Mouse (Mus musculus): Measurements from ENCODE around the gene Mtmr12. TPM values are rescaled to one million over a fixed set of nuclear protein-coding genes. Genes with fewer than 3 reads are reported as not detected.

Gene Mtmr12
- polyA plus RNA-seq, 1 experiment from 2014 or later, result 15.0 TPM

DNA sequence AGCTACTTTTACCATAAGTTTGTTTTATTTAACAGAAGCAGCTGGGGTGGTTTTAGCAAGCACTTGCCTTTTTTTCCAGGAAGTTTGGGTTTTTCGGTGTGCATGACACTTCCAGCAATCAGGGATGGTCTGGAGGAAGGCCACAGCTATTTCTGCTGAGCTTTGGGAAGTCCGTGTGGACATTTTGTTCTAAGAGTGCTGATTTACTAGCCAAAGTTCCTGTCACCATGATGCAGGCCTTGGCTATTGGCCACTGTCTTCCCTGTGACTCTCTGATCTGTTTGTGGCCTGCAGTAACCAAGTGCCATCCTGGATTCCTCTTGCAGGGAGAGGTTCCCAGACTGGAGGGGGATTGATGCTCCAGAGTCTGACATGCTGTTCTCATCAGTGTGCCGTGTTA, 39.0 kb downstream of the Mtmr12 start:
- H3K4me3 ChIP-seq, result no peak overlapping the region
- peaks cover 38% of the 10 kb centered on the region for H3K36me3 ChIP-seq
- H3K27ac ChIP-seq, result no peak overlapping the region

DNA sequence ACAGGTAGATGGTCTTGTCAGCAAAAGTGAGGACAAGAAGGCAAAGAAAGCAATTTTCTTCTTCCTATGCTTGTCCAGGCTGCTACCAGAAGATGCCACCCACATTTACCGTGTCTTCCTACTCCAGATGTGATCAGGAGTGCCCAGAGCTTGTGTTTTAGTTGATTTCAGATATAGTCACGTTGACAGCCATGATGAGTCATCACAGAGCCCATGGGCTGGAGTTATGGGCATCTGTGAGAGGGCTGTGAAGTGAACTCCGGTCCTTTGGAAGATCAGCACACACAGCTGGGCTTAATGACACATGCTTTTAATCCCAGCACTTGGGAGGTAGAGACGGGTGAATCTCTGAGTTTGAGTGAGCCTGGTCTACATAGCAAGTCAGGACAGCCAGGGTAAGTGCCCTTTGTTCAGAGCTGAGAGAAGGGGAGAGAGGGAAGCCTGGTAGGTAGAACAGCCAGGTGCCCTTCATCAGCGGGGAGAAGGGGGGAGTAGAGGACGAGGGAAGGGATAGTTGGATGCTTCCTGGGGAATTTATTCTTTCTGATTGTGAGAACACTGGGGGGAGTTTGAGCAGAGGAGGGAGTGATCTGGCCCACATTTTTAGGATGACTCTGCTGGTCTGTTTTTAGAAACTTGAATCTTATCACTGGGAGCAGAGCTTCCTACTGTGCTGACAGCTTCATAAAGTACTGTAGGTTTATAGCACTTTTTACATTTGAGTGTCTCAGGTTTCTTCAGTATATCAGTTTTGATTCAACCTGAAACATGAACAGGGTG, 40.9 kb downstream of the Mtmr12 start:
- Histone ChIP-seq H3K36me3 (peaks cover 30% of the 10 kb centered on the region), H3K27me3 (no peaks in the 10 kb centered on the region), H3K9me3 (no peaks in the 10 kb centered on the region), H3K4me1 (no peaks in the 10 kb centered on the region), H3K27ac (no peak overlapping the region), H3K4me3 (no peak overlapping the region), H3K9ac (no peak overlapping the region), H3K4me2 (no peak overlapping the region)
- no peak for ATAC-seq (ENCODE audit: insufficient number of reproducible peaks, low FRiP score, low TSS enrichment, low read depth)
- WGBS, result 64% methylated on average over 6 of the region's 6 CpGs

More for the DNA sequence above, 39.0 kb downstream of the Mtmr12 start:
- 67% methylated on average over 3 of the region's 3 CpGs for WGBS
- Histone ChIP-seq H3K4me2 (no peak overlapping the region), H3K27me3 (no peaks in the 10 kb centered on the region), H3K9me3 (no peaks in the 10 kb centered on the region), H3K4me1 (no peaks in the 10 kb centered on the region), H3K9ac (no peak overlapping the region)
- no peak for ATAC-seq (ENCODE audit: insufficient number of reproducible peaks, low FRiP score, low TSS enrichment, low read depth)

DNA sequence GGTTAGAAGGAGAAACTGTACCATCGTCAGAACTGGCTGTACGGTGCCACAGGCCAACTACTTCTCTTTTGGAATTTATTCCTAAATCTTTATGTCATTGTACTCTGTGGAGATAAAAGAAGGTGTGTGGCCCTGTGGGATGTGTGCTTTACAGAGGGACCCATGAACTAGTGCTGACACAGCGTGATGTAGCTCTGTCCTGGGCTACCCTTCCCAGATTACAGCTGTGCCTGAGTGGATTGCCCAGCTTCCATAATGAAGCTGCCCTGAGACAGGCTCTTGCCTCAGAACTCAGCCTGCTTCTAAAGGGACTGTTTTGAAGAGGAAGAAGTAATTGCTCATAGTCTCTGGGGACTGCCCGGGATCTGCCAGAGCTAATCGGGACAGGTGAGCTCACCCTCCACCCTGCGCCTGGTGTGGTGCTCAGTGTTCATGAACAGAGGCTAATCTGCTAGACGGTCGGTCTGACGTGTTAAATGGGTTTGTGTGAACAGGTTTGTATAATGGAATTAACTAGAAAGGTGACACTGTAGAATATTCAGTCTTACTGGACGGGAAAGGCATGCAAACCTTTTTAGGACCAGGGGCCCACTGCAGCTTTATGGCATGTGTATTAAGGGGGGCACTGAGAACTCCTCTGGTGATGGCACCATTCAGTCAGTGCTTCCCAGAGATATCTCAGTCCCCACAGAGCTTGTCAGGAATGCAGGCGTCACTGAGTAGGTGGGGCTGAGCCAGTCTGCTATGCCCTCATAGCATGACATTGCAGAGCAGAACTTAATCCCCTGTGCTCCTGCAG, 41.7 kb downstream of the Mtmr12 start:
- no peak overlapping the region for H3K9ac ChIP-seq
- no peak for ATAC-seq (ENCODE audit: insufficient number of reproducible peaks, low FRiP score, low TSS enrichment, low read depth)

DNA sequence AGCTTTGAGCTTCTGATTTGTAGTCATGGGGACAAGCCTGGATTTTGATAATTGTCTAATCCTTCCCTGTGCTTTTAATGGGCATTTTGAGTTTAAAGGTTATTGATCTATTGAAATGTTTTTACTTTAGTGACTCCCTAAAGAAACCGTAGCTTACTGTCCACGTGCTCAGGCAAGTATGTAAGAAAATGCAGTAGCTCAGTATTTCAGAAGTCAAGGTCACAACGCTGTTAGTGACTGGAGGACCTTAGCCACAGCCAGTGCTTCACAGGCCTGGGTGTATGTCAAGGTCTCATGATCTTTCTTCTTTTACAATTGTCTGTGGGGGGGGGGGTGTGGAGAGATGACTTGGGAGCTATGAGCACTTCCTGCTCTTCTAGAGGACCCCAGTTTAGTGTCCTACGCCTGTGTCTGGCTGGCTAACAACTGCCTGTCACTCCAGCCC, 42.4 kb downstream of the Mtmr12 start:
- Histone ChIP-seq H3K9me3 (no peaks in the 10 kb centered on the region), H3K36me3 (peaks cover 40% of the 10 kb centered on the region)
- 84% methylated on average over 4 of the region's 4 CpGs for WGBS

More for the DNA sequence above, 41.7 kb downstream of the Mtmr12 start:
- H3K4me2 ChIP-seq, result no peak overlapping the region
- no peaks in the 10 kb centered on the region for H3K4me1 ChIP-seq
- 68% methylated on average over 11 of the region's 11 CpGs for WGBS
- peaks cover 36% of the 10 kb centered on the region for H3K36me3 ChIP-seq
- no peaks in the 10 kb centered on the region for H3K27me3 ChIP-seq
- H3K9me3 ChIP-seq, result no peaks in the 10 kb centered on the region
- no peak overlapping the region for H3K4me3 ChIP-seq
- no peak overlapping the region for H3K27ac ChIP-seq

DNA sequence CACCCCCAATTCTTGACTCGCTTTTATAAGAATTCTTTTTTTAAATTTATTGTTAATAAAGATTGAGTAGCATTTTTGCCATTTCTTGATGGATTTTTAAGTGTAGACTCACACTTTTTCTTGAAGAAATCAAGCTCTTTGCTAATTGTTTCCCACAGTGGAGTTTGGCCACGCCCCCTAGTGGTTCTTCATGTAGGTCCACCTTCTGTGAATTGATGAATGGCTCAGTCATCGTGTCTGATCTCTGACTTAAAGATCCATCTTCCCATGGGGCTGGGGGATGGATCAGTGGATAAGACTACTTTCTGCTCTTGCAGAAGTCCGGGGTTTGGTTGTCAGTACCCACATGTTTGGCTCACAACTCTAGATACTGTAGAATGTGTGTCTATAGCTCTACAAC, 43.5 kb downstream of the Mtmr12 start:
- no peak for ATAC-seq (ENCODE audit: insufficient number of reproducible peaks, low FRiP score, low TSS enrichment, low read depth)
- 65% methylated on average over 4 of the region's 4 CpGs for WGBS
- Histone ChIP-seq H3K4me1 (no peaks in the 10 kb centered on the region), H3K36me3 (peaks cover 41% of the 10 kb centered on the region), H3K27me3 (no peaks in the 10 kb centered on the region), H3K27ac (no peak overlapping the region), H3K4me3 (no peak overlapping the region), H3K4me2 (no peak overlapping the region), H3K9me3 (no peaks in the 10 kb centered on the region), H3K9ac (no peak overlapping the region)

More for the DNA sequence above, 42.4 kb downstream of the Mtmr12 start:
- no peak overlapping the region for H3K4me2 ChIP-seq
- no peaks in the 10 kb centered on the region for H3K27me3 ChIP-seq
- H3K9ac ChIP-seq, result no peak overlapping the region
- H3K4me1 ChIP-seq, result no peaks in the 10 kb centered on the region
- no peak overlapping the region for H3K27ac ChIP-seq
- ATAC-seq (ENCODE audit: insufficient number of reproducible peaks, low FRiP score, low TSS enrichment, low read depth), result no peak
- H3K4me3 ChIP-seq, result no peak overlapping the region

DNA sequence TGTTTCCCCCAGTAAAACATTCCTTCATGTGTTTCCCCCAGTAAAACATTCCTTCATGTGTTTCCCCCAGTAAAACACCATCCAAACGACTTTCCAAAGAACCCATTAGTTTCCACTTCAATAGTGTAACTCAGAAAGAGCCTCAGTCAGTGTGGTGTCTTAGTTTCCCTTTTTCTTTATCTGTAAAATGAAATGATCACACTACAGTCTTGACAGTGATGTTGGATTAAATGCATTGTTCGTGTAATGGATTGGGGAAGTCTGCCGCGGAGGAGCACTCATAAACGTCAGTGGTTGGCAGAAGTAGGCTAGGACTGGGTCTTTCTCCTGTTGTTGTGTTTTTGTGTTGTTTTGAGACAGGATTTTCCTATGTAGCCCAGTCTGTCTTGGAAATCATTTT, 45.5 kb downstream of the Mtmr12 start:
- no peaks in the 10 kb centered on the region for H3K9me3 ChIP-seq
- no peaks in the 10 kb centered on the region for H3K27me3 ChIP-seq
- H3K4me2 ChIP-seq, result no peak overlapping the region
- no peak overlapping the region for H3K27ac ChIP-seq
- H3K36me3 ChIP-seq, result peaks cover 39% of the 10 kb centered on the region
- no peak overlapping the region for H3K4me3 ChIP-seq
- H3K9ac ChIP-seq, result no peak overlapping the region
- no peak for ATAC-seq (ENCODE audit: insufficient number of reproducible peaks, low FRiP score, low TSS enrichment, low read depth)
- no peaks in the 10 kb centered on the region for H3K4me1 ChIP-seq
- WGBS, result 69% methylated on average over 5 of the region's 5 CpGs

DNA sequence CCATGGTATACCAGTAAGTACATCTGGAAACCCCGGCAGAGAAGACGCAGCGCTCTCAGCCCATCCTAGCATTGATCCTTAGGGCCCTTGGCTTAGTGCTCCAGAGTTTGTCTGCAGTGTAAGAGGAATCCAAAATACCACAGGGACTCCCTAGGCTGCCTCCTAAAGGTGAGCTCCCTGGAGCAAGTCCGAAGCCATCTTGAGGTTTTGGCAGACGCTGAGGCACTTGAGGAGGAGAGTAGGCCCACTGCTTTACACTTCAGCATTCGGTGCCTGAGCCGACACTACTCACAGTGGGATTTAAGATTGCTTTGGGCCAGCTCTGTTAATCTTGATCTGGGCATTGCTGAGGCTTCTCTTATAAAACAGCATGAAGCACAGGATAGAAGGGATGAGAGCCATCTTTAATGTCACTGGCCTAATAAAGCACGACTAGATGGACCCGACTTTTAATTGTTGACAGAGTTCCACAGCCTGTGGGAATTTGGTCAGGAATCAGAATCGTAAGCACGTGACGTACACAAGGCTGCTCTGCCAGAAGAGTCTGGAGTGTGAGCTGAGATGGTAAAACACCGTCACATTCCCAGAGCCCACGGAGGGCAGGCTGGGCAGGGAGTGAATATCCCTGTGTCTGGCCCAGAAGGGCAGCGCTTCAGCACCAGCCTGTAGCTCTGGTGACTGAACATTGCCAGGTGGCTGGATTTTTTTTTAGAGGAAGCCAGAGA, 46.8 kb downstream of the Mtmr12 start:
- 87% methylated on average over 15 of the region's 15 CpGs for WGBS
- H3K4me1 ChIP-seq, result no peaks in the 10 kb centered on the region
- no peaks in the 10 kb centered on the region for H3K9me3 ChIP-seq
- no peaks in the 10 kb centered on the region for H3K27me3 ChIP-seq
- peaks cover 39% of the 10 kb centered on the region for H3K36me3 ChIP-seq
- no peak overlapping the region for H3K27ac ChIP-seq
- ATAC-seq (ENCODE audit: insufficient number of reproducible peaks, low FRiP score, low TSS enrichment, low read depth), result no peak
- no peak overlapping the region for H3K9ac ChIP-seq
- no peak overlapping the region for H3K4me3 ChIP-seq
- no peak overlapping the region for H3K4me2 ChIP-seq

DNA sequence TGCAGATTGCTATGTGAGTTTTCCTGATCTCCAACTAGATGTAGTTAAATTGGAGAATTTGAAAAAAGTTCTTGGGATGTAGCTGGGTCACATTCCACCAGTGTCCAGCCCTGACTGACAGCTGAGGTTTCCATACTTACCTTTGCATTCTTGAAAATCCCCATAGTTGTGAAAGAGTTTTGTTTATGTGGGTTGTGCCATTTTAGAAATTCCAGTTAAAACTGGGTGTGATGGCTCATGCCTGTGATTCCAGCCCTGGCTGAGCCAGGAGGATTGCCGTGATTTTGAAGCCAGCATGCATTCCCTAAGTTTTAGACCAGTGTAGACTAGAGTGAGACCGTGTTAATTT, 47.3 kb downstream of the Mtmr12 start:
- ATAC-seq (ENCODE audit: insufficient number of reproducible peaks, low FRiP score, low TSS enrichment, low read depth), result no peak
- H3K4me3 ChIP-seq, result no peak overlapping the region
- no peaks in the 10 kb centered on the region for H3K4me1 ChIP-seq
- peaks cover 37% of the 10 kb centered on the region for H3K36me3 ChIP-seq
- no peaks in the 10 kb centered on the region for H3K9me3 ChIP-seq
- no peak overlapping the region for H3K27ac ChIP-seq
- WGBS, result 90% methylated on average over 2 of the region's 2 CpGs
- H3K4me2 ChIP-seq, result no peak overlapping the region
- H3K27me3 ChIP-seq, result no peaks in the 10 kb centered on the region
- H3K9ac ChIP-seq, result no peak overlapping the region

DNA sequence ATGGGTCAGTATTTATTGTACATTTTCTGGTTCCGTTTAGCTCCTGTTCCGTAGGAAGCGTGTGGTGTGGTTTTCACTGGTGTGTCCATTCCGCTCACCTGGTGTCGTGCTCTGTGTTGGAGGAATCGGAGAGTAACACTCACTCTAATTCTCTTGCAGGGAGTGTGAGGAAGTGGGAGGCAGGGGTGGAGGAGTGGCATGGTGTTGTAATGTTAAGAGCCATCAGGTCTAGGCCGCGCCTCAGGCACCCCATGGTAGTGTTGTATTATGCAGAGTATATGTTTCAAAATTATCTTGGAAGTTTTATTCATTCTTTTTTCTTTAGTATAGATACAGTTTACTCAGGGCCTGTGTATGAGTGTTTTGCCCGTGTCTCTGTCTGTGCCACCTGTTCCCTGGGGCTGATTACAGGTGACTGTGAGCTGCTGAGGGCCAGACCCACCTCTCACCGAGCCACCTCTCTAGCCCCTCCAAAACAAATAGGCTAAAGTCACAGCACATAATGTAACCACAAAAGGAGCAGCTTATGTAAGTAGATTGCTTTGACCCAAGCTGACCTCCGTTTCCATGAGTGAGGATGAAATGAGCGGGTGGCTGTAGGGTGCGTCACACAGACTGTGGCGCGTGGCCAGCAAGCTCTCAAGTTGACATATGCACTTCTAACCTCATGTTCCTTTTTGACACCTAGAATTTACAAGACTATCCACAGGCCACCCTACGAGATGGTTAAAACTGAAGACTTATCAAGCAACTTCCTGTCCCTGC, 53.1 kb downstream of the Mtmr12 start:
- no peak for ATAC-seq (ENCODE audit: insufficient number of reproducible peaks, low FRiP score, low TSS enrichment, low read depth)
- H3K27me3 ChIP-seq, result no peaks in the 10 kb centered on the region
- no peaks in the 10 kb centered on the region for H3K9me3 ChIP-seq
- H3K36me3 ChIP-seq, result peaks cover 64% of the 10 kb centered on the region
- H3K4me1 ChIP-seq, result no peaks in the 10 kb centered on the region
- 91% methylated on average over 16 of the region's 16 CpGs for WGBS
- no peak overlapping the region for H3K4me3 ChIP-seq
- no peak overlapping the region for H3K9ac ChIP-seq
- H3K4me2 ChIP-seq, result no peak overlapping the region
- H3K27ac ChIP-seq, result no peak overlapping the region

DNA sequence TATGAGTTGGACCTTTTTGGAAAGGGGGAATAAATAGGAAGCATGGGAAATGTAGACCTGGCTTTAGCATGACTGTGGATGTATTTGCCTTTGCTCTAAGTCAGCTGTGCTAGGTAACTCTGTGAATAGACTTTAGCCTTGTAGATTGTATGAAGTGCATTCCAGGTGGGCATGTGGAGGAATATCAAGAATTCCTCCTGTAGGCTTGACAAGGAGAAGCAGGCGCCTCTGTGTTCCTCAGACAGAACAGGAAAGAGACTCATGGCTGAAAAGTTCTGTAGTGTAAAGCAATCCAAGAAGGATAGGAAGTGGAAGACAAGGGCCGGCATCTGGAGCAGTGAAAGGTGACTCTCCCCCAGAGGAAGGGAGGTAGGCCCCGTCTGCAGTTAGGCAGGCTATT, 58.2 kb downstream of the Mtmr12 start:
- H3K27me3 ChIP-seq, result no peaks in the 10 kb centered on the region
- no peak overlapping the region for H3K9ac ChIP-seq
- peaks cover 72% of the 10 kb centered on the region for H3K36me3 ChIP-seq
- no peak overlapping the region for H3K4me3 ChIP-seq
- peaks cover 3% of the 10 kb centered on the region for H3K4me1 ChIP-seq
- ATAC-seq (ENCODE audit: insufficient number of reproducible peaks, low FRiP score, low TSS enrichment, low read depth), result no peak
- H3K9me3 ChIP-seq, result no peaks in the 10 kb centered on the region
- no peak overlapping the region for H3K27ac ChIP-seq
- 43% methylated on average over 3 of the region's 3 CpGs for WGBS
- no peak overlapping the region for H3K4me2 ChIP-seq

DNA sequence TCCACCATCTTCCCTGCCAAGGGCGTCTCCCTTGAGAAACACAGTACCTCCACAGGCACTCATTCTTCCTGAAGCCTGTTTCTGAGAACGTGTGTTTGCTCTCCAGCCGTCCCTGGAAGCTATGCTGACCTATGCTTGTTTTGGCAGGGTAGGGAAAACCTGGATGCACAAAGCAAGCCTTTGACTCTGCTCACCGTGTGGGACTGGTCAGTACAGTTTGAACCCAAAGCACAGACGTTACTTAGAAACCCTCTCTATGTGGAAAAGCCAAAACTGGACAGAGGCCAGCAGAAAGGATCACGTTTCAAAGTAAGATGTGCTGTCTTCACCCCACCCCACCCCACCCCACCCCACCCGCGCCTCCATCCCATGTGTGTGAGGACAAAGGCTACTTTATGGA, 61.6 kb downstream of the Mtmr12 start:
- no peaks in the 10 kb centered on the region for H3K27me3 ChIP-seq
- H3K9ac ChIP-seq, result no peak overlapping the region
- H3K27ac ChIP-seq, result peak overlapping the region; percentile 75
- peaks cover 3% of the 10 kb centered on the region for H3K4me1 ChIP-seq
- peak; percentile 80 for ATAC-seq (ENCODE audit: insufficient number of reproducible peaks, low FRiP score, low TSS enrichment, low read depth)
- no peaks in the 10 kb centered on the region for H3K9me3 ChIP-seq
- H3K4me2 ChIP-seq, result no peak overlapping the region
- peaks cover 68% of the 10 kb centered on the region for H3K36me3 ChIP-seq
- 35% methylated on average over 8 of the region's 8 CpGs for WGBS
- H3K4me3 ChIP-seq, result no peak overlapping the region
